Mouse (Mus musculus) gastrocnemius, postnatal 4 days (tissue): ENCODE measurements around the gene Rps8. TPM values are rescaled to one million over a fixed set of nuclear protein-coding genes. Genes with fewer than 3 reads are reported as not detected.

ENCODE experiments used
- microRNA-seq: library from miRNA; unstranded; fragments of <30 nt; microRNA quantifications from one replicate; pipeline ENCODE4 v1.2.0, GENCODE M21; 2021
- total RNA-seq, 2 experiments: library from RNA; stranded (reverse); gene quantifications; 2 replicates each; pipeline ENCODE4 v1.2.3; 2021

Gene Rps8
- total RNA-seq, 2 experiments from 2014 or later: 1,262 to 1,321 TPM

Small RNA genes within 50 kb of the gene (microRNA-seq; reads per million reads assigned to microRNA genes)
- not detected for gene Gm22398

Other genes starting within 250 kb of the Rps8 start
- 10 to 100 TPM; 63.3 to 64.2 TPM for gene Urod, start 161.8 kb downstream of the Rps8 start, total RNA-seq
- 10 to 100 TPM; 22.8 to 23.2 TPM for gene Hectd3, start 160.9 kb downstream of the Rps8 start, total RNA-seq
- 10 to 100 TPM; 25.1 to 28.3 TPM for gene Eif2b3, start 136.8 kb downstream of the Rps8 start, total RNA-seq
- gene Ptch2, start 60.2 kb downstream of the Rps8 start, total RNA-seq: 10 to 100 TPM; 10.4 to 12.8 TPM
- gene Btbd19, start 30.5 kb downstream of the Rps8 start, total RNA-seq: 1 to 10 TPM; 6.2 to 8.8 TPM
- under 1 TPM in 1 of 2 experiments, not detected in 1; 0.47 TPM for gene Tctex1d4, start 29.4 kb downstream of the Rps8 start, total RNA-seq
- 1 to 10 TPM; 2.3 to 3.6 TPM for gene Plk3, start 22.3 kb downstream of the Rps8 start, total RNA-seq
- gene Kif2c, start 26.4 kb upstream of the Rps8 start, total RNA-seq: 10 to 100 TPM in 1 of 2 experiments, 1 to 10 TPM in 1; 9.6 to 10.9 TPM
- 10 to 100 TPM; 11.5 to 13.8 TPM for gene Tmem53, start 95.7 kb upstream of the Rps8 start, total RNA-seq
- gene Armh1, start 95.9 kb upstream of the Rps8 start, total RNA-seq: not detected